Mouse (Mus musculus) heart, embryonic 11.5 days (tissue): Measurements from ENCODE around the gene Sema4a. TPM values are rescaled to one million over a fixed set of nuclear protein-coding genes. Genes with fewer than 3 reads are reported as not detected.

Experiments
- ATAC-seq: fragments of 200-750 bp; cut with Nextera tagmentation; replicated peaks from 2 replicates; pipeline ENCODE4 v1.8.0; 2017; ENCODE audit warnings: moderate library complexity; ENCODE audit not compliant: insufficient number of reproducible peaks, low FRiP score, low TSS enrichment
- H3K27ac ChIP-seq: fragments of 300-500 bp; sonication (generic); 2 replicates; pipeline ENCODE4 v1.5.1; 2014; ENCODE audit warnings: mild to moderate bottlenecking, low read depth, low read length
- H3K27me3 ChIP-seq: fragments of 300-500 bp; sonication (generic); 2 replicates; pipeline ENCODE4 v1.6.1; 2014; ENCODE audit warnings: mild to moderate bottlenecking, low read length, mixed read lengths; ENCODE audit not compliant: control insufficient read depth, insufficient read depth
- H3K36me3 ChIP-seq: fragments of 300-500 bp; sonication (generic); 2 replicates; pipeline ENCODE4 v1.6.1; 2014; ENCODE audit warnings: mild to moderate bottlenecking, low read length, moderate library complexity, mixed read lengths; ENCODE audit not compliant: control insufficient read depth, insufficient read depth
- H3K4me1 ChIP-seq: fragments of 300-500 bp; sonication (generic); 2 replicates; pipeline ENCODE4 v1.6.1; 2014; ENCODE audit warnings: low read length; ENCODE audit not compliant: control insufficient read depth, insufficient read depth
- H3K4me2 ChIP-seq: fragments of 300-500 bp; sonication (generic); 2 replicates; pipeline ENCODE4 v1.6.1; 2014; ENCODE audit warnings: mild to moderate bottlenecking, moderate library complexity
- H3K4me3 ChIP-seq: fragments of 300-500 bp; sonication (generic); 2 replicates; pipeline ENCODE4 v1.5.1; 2014; ENCODE audit warnings: low read depth, low read length
- H3K9ac ChIP-seq: fragments of 300-500 bp; sonication (generic); 2 replicates; pipeline ENCODE4 v1.6.1; 2014; ENCODE audit warnings: mild to moderate bottlenecking, low read depth, low read length, moderate library complexity
- H3K9me3 ChIP-seq: fragments of 300-500 bp; sonication (generic); replicated peaks from 2 replicates; pipeline ENCODE4 v1.6.1; 2016; ENCODE audit warnings: low read length; ENCODE audit not compliant: control insufficient read depth
- WGBS: fragments of 180-500 bp; shearing (Covaris S2); extraction: QIAGEN DNeasy Blood & Tissue Kit; methylation state at CpG from one replicate; pipeline ENCODE4 v1.1.7; 2014; ENCODE audit not compliant: insufficient replicate concordance; 5-methylcytosine and 5-hydroxymethylcytosine counted together
- polyA plus RNA-seq: library from polyadenylated mRNA; unstranded; fragments of >200 nt; fragmentation: Nextera tagmentation; extraction: Ambion mirVana; gene quantifications from 2 replicates; pipeline ENCODE4 v1.2.1, GENCODE M21; 2014

The Sema4a gene
- polyA plus RNA-seq, 1 experiment from 2014 or later = 0.80 TPM

DNA sequence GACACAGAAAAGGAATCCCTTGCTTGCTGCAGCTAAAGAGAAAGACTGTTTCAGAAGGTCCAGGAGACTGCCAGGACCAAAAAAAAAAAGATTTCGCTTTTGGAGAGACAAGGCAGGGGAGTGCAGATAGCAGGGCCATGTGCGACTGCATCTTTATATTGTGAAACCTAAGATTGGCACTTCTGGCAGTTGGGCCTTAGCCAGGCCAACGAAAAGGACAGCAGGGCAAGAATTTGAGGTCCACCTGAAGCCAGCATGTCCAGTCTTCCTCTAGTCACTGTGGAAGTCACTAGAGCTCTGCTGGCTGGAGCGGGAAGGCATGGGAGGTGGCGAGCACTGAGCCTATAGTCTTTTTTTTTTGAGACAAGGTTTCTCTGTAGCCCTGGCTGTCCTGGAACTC is 52.0 kb downstream of the Sema4a start:
- H3K9me3 ChIP-seq = no peaks in the 10 kb centered on the region
- peak overlapping the region; percentile 88 for H3K9ac ChIP-seq
- no peaks in the 10 kb centered on the region for H3K27me3 ChIP-seq
- 56% methylated on average over 5 of the region's 5 CpGs for WGBS
- peaks cover 14% of the 10 kb centered on the region for H3K4me1 ChIP-seq
- H3K4me3 ChIP-seq = peak overlapping the region; percentile 75
- H3K4me2 ChIP-seq = peak overlapping the region; percentile 83
- H3K36me3 ChIP-seq = no peaks in the 10 kb centered on the region
- ATAC-seq = no peak
- H3K27ac ChIP-seq = no peak overlapping the region

DNA sequence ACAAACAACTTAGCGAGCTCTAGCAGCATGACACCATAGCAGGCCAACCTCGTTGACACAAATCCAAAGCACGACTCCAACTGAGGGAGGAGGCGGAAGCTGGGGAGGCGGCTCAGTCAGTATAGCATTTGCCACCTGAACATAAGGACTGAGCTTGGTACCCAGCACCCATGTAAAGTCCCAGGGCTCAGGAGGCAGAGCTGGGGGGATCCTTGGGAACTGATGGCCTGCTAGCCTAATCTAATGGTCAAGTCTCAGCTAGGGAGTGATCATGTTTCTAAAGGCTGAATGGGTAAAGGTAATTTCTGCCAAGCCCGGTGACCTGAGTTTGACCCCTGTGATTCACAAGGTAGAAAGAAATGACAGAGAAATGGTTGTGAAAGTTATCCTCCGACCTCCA is 53.5 kb downstream of the Sema4a start:
- H3K27ac ChIP-seq = no peak overlapping the region
- H3K9ac ChIP-seq = no peak overlapping the region
- ATAC-seq = no peak
- H3K4me2 ChIP-seq = no peak overlapping the region
- no peaks in the 10 kb centered on the region for H3K36me3 ChIP-seq
- peaks cover 14% of the 10 kb centered on the region for H3K4me1 ChIP-seq
- H3K27me3 ChIP-seq = no peaks in the 10 kb centered on the region
- no peaks in the 10 kb centered on the region for H3K9me3 ChIP-seq
- no peak overlapping the region for H3K4me3 ChIP-seq
- 52% methylated on average over 7 of the region's 7 CpGs for WGBS

DNA sequence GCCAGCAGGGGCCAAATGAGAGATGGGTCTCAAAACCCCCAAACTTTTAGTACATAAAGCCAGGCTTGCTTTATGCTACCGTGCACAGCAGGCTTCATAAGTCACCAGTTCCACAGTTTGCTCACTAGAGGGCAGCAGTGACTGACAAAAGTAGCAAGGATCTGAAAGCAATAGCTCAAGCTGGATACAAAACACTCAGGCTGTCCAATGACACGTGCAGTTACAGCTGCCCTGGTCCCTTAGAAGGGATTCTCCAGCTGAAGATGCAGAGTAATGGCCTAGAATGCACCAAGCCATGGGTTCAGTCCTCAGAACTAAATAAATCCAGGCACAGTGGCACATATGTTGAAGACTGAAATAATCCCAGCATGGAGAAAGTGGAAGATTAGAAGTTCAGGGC is 53.9 kb downstream of the Sema4a start:
- WGBS = 7% methylated on average over 2 of the region's 2 CpGs
- no peak for ATAC-seq
- H3K4me3 ChIP-seq = no peak overlapping the region
- H3K4me2 ChIP-seq = no peak overlapping the region
- no peak overlapping the region for H3K9ac ChIP-seq
- H3K27me3 ChIP-seq = no peaks in the 10 kb centered on the region
- H3K9me3 ChIP-seq = no peaks in the 10 kb centered on the region
- H3K4me1 ChIP-seq = peaks cover 14% of the 10 kb centered on the region
- H3K36me3 ChIP-seq = peaks cover 3% of the 10 kb centered on the region; the same call in 1 of the 2 replicates
- no peak overlapping the region for H3K27ac ChIP-seq

DNA sequence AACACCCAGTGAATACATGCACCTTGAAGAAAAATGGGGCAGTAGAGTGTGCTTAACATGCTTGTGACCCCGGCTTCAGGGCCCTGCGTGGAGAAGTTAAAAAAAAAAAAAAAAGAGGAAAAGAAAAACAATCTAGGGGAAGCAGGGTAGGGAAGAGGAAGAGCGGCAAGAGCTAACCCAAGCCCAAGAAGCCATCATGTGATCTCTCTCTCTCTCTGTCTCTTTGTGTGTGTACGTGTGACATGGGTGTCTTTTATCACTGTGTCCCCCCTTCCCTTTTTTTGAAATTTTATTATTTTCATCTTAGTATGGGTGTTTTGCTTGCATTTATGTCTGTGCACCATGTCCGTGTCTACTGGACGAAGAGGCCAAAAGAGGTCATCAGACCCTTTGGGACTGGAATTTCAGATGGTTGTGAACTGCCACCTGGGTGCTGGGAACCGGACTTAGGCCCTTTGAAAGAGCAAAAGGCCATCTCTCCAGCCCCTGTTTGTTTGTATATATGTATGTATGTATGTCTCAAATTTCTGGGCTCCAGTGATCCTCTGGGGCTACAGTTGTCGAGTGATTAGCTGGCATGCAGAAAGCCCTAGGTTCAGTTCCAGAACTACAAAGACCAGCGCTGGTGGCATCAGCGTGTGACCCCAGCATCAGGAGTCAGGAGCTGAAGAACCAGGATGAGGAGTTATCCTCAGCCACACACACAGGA is 57.3 kb downstream of the Sema4a start:
- ATAC-seq = no peak
- Histone ChIP-seq H3K9me3 (no peaks in the 10 kb centered on the region), H3K27me3 (no peaks in the 10 kb centered on the region), H3K36me3 (peaks cover 3% of the 10 kb centered on the region; the same call in 1 of the 2 replicates), H3K27ac (no peak overlapping the region), H3K4me2 (no peak overlapping the region), H3K4me3 (no peak overlapping the region), H3K9ac (no peak overlapping the region), H3K4me1 (peaks cover 4% of the 10 kb centered on the region; the same call in 1 of the 2 replicates)
- WGBS = 88% methylated on average over 10 of the region's 10 CpGs

DNA sequence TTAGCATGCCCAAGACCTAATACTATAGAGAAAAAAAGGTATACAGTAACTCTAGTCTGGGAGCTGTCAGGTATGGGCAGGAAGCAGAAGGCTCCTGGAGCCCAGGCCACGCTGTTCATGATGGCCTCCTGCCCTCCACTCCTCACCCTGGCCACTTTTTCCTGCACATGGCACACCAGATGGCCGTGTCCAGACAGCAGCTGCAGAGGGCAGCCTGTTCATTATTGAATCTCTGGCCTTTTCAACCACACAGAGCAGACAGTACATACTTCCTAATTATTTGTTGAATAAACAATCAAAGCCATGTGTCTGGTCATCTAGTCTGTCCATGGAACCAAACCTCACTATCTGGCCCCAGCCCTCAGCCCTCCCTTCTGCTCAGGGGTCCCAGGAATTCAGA is 62.3 kb downstream of the Sema4a start:
- H3K27ac ChIP-seq = no peak overlapping the region
- H3K27me3 ChIP-seq = no peaks in the 10 kb centered on the region
- 81% methylated on average over 2 of the region's 2 CpGs for WGBS
- no peak overlapping the region for H3K9ac ChIP-seq
- no peak for ATAC-seq
- H3K9me3 ChIP-seq = no peaks in the 10 kb centered on the region
- peaks cover 6% of the 10 kb centered on the region; the same call in 1 of the 2 replicates for H3K36me3 ChIP-seq
- H3K4me3 ChIP-seq = no peak overlapping the region
- no peaks in the 10 kb centered on the region for H3K4me1 ChIP-seq
- H3K4me2 ChIP-seq = no peak overlapping the region

DNA sequence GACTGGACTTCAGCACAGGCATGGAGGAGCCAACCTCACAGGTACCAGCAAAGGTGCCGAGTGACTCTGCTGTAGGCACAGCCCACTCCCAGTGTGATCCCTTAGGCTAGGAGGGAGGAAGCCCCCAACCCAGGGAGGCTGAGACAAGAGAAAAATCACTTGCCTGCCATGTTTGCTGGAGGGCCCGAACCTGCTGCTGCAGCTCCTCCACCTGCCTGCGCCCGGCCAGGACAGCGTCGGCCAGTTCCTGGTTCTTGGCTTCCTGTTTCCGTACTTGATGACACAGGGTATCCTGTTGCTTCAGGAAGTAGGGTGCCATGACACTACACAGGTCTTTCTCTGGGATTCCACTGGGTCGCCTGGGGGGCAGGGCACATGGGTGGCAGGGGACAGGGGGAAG is 65.2 kb downstream of the Sema4a start:
- no peaks in the 10 kb centered on the region for H3K9me3 ChIP-seq
- H3K27me3 ChIP-seq = no peaks in the 10 kb centered on the region
- H3K4me2 ChIP-seq = no peak overlapping the region
- H3K36me3 ChIP-seq = 0 out of 2 replicates have a peak, but pooled peaks cover 3% of the 10 kb centered on the region
- 83% methylated on average over 8 of the region's 8 CpGs for WGBS
- H3K27ac ChIP-seq = no peak overlapping the region
- H3K9ac ChIP-seq = no peak overlapping the region
- ATAC-seq = no peak
- no peaks in the 10 kb centered on the region for H3K4me1 ChIP-seq
- H3K4me3 ChIP-seq = no peak overlapping the region

DNA sequence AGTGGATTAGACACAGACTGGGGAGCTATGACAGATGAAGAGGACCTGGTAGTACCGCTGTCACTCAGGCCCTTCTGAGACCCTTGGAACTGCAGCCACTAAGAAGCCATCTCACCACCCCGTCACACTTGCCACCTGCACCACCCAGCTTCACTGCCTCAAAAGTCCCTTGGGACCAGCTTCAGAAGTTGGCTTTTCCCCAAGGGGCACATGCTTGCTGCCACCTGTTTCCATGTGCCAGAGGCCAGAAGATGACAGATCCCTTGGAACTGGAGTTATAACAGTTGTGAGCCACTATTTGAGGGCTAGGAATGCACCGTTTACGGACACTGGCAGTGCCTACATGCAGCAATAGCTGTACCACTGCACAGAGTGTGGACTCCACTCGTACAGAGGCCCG is 65.7 kb downstream of the Sema4a start:
- WGBS = 92% methylated on average over 6 of the region's 6 CpGs
- Histone ChIP-seq H3K4me2 (no peak overlapping the region), H3K9ac (no peak overlapping the region), H3K4me3 (no peak overlapping the region), H3K36me3 (0 out of 2 replicates have a peak, but pooled peaks cover 3% of the 10 kb centered on the region), H3K27me3 (no peaks in the 10 kb centered on the region), H3K27ac (no peak overlapping the region), H3K4me1 (no peaks in the 10 kb centered on the region), H3K9me3 (no peaks in the 10 kb centered on the region)
- ATAC-seq = no peak

DNA sequence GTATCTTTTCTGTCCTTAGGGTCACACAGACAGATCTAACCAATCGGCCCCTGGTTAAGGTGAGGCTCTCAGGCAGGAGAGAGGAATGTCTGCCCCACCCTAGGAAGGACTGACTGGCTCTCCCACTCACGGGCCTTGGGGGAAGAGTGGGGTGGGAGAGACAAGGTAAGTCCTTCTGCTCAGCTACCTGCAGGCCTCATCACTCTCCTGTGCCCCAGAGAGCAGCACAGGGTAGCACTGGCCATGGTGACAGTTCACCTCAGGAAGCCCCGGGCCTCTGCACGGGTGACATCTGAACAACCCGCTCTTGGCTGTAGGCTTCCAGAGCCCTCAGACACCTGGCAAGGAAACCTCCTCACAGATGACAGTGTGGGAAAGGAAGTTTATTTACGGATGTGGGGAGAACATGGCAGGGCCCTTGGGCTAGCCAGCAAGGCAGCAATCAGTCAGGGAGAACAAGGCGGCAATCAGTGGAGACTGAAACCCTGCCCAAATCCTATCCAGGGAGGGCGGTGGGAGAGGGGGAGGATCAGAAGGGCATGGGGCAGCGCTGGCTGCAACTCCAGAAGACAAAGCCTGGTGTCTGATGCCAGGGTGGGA is 67.1 kb downstream of the Sema4a start:
- Histone ChIP-seq H3K27ac (no peak overlapping the region), H3K9ac (no peak overlapping the region), H3K9me3 (no peaks in the 10 kb centered on the region), H3K36me3 (0 out of 2 replicates have a peak, but pooled peaks cover 3% of the 10 kb centered on the region), H3K4me3 (no peak overlapping the region), H3K27me3 (no peaks in the 10 kb centered on the region), H3K4me1 (no peaks in the 10 kb centered on the region), H3K4me2 (no peak overlapping the region)
- 88% methylated on average over 9 of the region's 9 CpGs for WGBS
- peak; percentile 42 for ATAC-seq
